In genomic region chr10:58362745-58363144, GRCm38 (mm10) we compare ENCODE assay signal across 8 mouse cellular contexts. TPM values are rescaled to one million over a fixed set of nuclear protein-coding genes. Genes with fewer than 3 reads are reported as not detected.
DNase-seq lines count a peak whose midpoint lies in the region; ATAC-seq and TF ChIP-seq lines count a peak whose summit lies in the region.

No protein-coding gene starts in this region.

- peak; percentile 24 to 40 for DNase-seq in cerebellum, postnatal 36 days
- no peak for DNase-seq in cerebellum, adult 9-10 months
- no peak for DNase-seq in layer of hippocampus, adult 2 months (ENCODE audit: low spot score in 2 of 2)
- DNase-seq in layer of hippocampus, postnatal 25 days (ENCODE audit: extremely low spot score in 1 of 2, low spot score in 1 of 2) = no peak
- peak; percentile 86 for DNase-seq in heart, postnatal 0 days (ENCODE audit: low spot score)
- no peak for DNase-seq in Muller cell, postnatal 12 days (ENCODE audit: inconsistent ontology term)
- no peak for DNase-seq in c-Kit-positive CD71-positive TER-119-positive erythroid progenitor cells, embryonic 14.5 days (ENCODE audit: low spot score)

- peaks cover 17% of the 10 kb centered on the region for H3K4me1 ChIP-seq in heart, postnatal 0 days (ENCODE audit: control insufficient read depth, insufficient read depth)
- peaks cover 9% of the 10 kb centered on the region for H3K4me1 ChIP-seq in midbrain, embryonic 15.5 days

- TF ChIP-seq CTCF in layer of hippocampus, adult 2 months (conservative IDR thresholded peaks at IDR 0.05) = peak; percentile 84
- TF ChIP-seq CTCF in heart, postnatal 0 days (IDR thresholded peaks at IDR 0.05; ENCODE audit: low read depth) = peak; percentile 66

- H3K9me3 ChIP-seq in heart, postnatal 0 days (replicated peaks; ENCODE audit: control insufficient read depth, low read length) = no peaks in the 10 kb centered on the region
- no peaks in the 10 kb centered on the region for H3K9me3 ChIP-seq in midbrain, embryonic 15.5 days

- 0 out of 2 replicates have a peak, but pooled peaks cover 4% of the 10 kb centered on the region for H3K36me3 ChIP-seq in heart, postnatal 0 days (replicated peaks; ENCODE audit: control insufficient read depth, insufficient read depth, low read length)
- H3K36me3 ChIP-seq in midbrain, embryonic 15.5 days (replicated peaks) = no peaks in the 10 kb centered on the region

- no peak overlapping the region for H3K9ac ChIP-seq in heart, postnatal 0 days (replicated peaks; ENCODE audit: low read depth, low read length)
- no peak overlapping the region for H3K9ac ChIP-seq in midbrain, embryonic 15.5 days

- 16% methylated on average over 1 of the region's 1 CpGs for WGBS in heart, postnatal 0 days
- 70% methylated on average over 1 of the region's 1 CpGs for WGBS in midbrain, embryonic 15.5 days

- H3K4me2 ChIP-seq in heart, postnatal 0 days (ENCODE audit: low read depth, low read length) = no peak overlapping the region
- H3K4me2 ChIP-seq in midbrain, embryonic 15.5 days = no peak overlapping the region

- no peak for TF ChIP-seq EP300 in heart, postnatal 0 days (IDR thresholded peaks at IDR 0.05; ENCODE audit: low read depth)

- ATAC-seq in heart, postnatal 0 days (ENCODE audit: insufficient read depth, low read depth) = peak; percentile 80; the same call in 1 of the 2 replicates
- ATAC-seq in midbrain, embryonic 15.5 days (replicated peaks) = 0 out of 2 replicates have a peak, but pooled peaks have one; percentile 53

- H3K4me3 ChIP-seq in layer of hippocampus, adult 2 months = no peak overlapping the region
- no peak overlapping the region for H3K4me3 ChIP-seq in heart, postnatal 0 days (ENCODE audit: low read depth, low read length)
- no peak overlapping the region for H3K4me3 ChIP-seq in midbrain, embryonic 15.5 days

- no peaks in the 10 kb centered on the region for H3K27me3 ChIP-seq in heart, postnatal 0 days (ENCODE audit: control insufficient read depth, insufficient read depth, low read length)
- no peaks in the 10 kb centered on the region for H3K27me3 ChIP-seq in midbrain, embryonic 15.5 days (replicated peaks)

- H3K27ac ChIP-seq in layer of hippocampus, adult 2 months = 0 out of 2 replicates have a peak overlapping the region, but pooled peaks have one; percentile 15
- H3K27ac ChIP-seq in heart, postnatal 0 days (ENCODE audit: low read depth) = 0 out of 2 replicates have a peak overlapping the region, but pooled peaks have one; percentile 11
- no peak overlapping the region for H3K27ac ChIP-seq in midbrain, embryonic 15.5 days

RNA-seq across cellular contexts. Expression of gene Lims1, which starts 39.5 kb away (rescaled TPM):
- total RNA-seq in layer of hippocampus, adult 2 months (2021) = 10 to 100 TPM; 20.7 to 22.6 TPM
- 10 to 100 TPM; 24.5 to 25.0 TPM for total RNA-seq in layer of hippocampus, postnatal 25 days (2021)
- total RNA-seq in heart, postnatal 0 days (2014; rRNA removed; ENCODE audit: low replicate concordance) = 177 and 193 TPM in 2 replicates
- 211 and 232 TPM in 2 replicates for polyA plus RNA-seq in heart, postnatal 0 days (2015; fragmentation: Nextera tagmentation; extraction: Ambion mirVana)
- 52.6 and 54.6 TPM in 2 replicates for polyA plus RNA-seq in midbrain, embryonic 15.5 days (2015; fragmentation: Nextera tagmentation; extraction: Ambion mirVana)

Comparison
In these comparisons a context has a peak if more than half of its experiments do, and no peak if none do; other contexts are left out.
1. DNase-seq: peak in cerebellum, postnatal 36 days (2 of 2) and heart, postnatal 0 days (single experiment); none in cerebellum, adult 9-10 months (single experiment), layer of hippocampus, adult 2 months (0 of 2), layer of hippocampus, postnatal 25 days (0 of 2), Muller cell, postnatal 12 days (single experiment) and c-Kit-positive CD71-positive TER-119-positive erythroid progenitor cells, embryonic 14.5 days (single experiment).